Mouse (Mus musculus) G1E (cell line): ENCODE data around the gene Adam12.

Source experiments
- CTCF ChIP-seq: IDR thresholded peaks from 2 replicates; pipeline ENCODE4 v1.5.1; 2012; ENCODE audit warnings: low read depth, low read length, inconsistent platforms, mixed read lengths
- TAL1 ChIP-seq: conservative IDR thresholded peaks from 2 replicates; pipeline ENCODE4 v1.6.1; 2012; ENCODE audit warnings: low read depth, low read length, inconsistent platforms, mixed read lengths

- no peak for TF ChIP-seq CTCF
- TF ChIP-seq TAL1: no peak
Observed at GRCm38 (mm10) chr7:134173442-134174090, 58.4 kb downstream of the Adam12 start.
